Mouse (Mus musculus) myocyte (in vitro differentiated cells): ENCODE measurements around the gene Dusp19. TPM values are rescaled to one million over a fixed set of nuclear protein-coding genes. Genes with fewer than 3 reads are reported as not detected.
A peak's percentile ranks its signal among the peaks of the same experiment; 100 is the strongest.

Experiments used
- H3K27me3 ChIP-seq: one replicate; pipeline ENCODE4 v1.6.1; 2011; ENCODE audit not compliant: control insufficient read depth, insufficient read depth, insufficient read length
- H3K36me3 ChIP-seq: one replicate; pipeline ENCODE4 v1.6.1; 2011; ENCODE audit not compliant: control insufficient read depth, insufficient read depth
- H3K4me2 ChIP-seq: one replicate; pipeline ENCODE4 v1.6.1; 2011; ENCODE audit warnings: low read depth, control low read depth
- H3K4me3 ChIP-seq: one replicate; pipeline ENCODE4 v1.5.1; 2011; ENCODE audit warnings: mild to moderate bottlenecking, control low read depth, moderate library complexity
- H3K79me2 ChIP-seq: one replicate; pipeline ENCODE4 v1.6.1; 2011; ENCODE audit not compliant: control insufficient read depth, insufficient read depth
- H3ac ChIP-seq: one replicate; pipeline ENCODE4 v1.6.1; 2011; ENCODE audit not compliant: control insufficient read depth, insufficient read length
- CEBPB ChIP-seq: IDR thresholded peaks from 2 replicates; pipeline ENCODE4 v1.6.1; 2011; ENCODE audit warnings: mild to moderate bottlenecking, moderate library complexity; ENCODE audit not compliant: poor library complexity, insufficient read depth, severe bottlenecking
- E2F4 ChIP-seq: IDR thresholded peaks from one replicate; pipeline ENCODE4 v1.6.1; 2011; ENCODE audit warnings: mild to moderate bottlenecking, control low read depth, moderate library complexity; ENCODE audit not compliant: insufficient read depth
- MAX ChIP-seq: IDR thresholded peaks from one replicate; pipeline ENCODE4 v1.6.1; 2011; ENCODE audit warnings: low read depth, mild to moderate bottlenecking, control low read depth
- MYOD1 ChIP-seq, 3 experiments: IDR thresholded peaks; one replicate each; pipeline ENCODE4 v1.6.1; 2011; ENCODE audit warnings: control low read depth in 2 of 3, low read depth in 2 of 3, mild to moderate bottlenecking in 2 of 3, moderate library complexity in 1 of 3; ENCODE audit not compliant: insufficient read length in 2 of 3, control insufficient read depth in 1 of 3
- MYOG ChIP-seq, 3 experiments: IDR thresholded peaks; one replicate each; pipeline ENCODE4 v1.6.1; 2011; ENCODE audit warnings: control low read depth in 2 of 3, low read depth in 2 of 3, mild to moderate bottlenecking in 2 of 3; ENCODE audit not compliant: insufficient read length in 2 of 3, control insufficient read depth in 1 of 3, insufficient read depth in 1 of 3
- POLR2A ChIP-seq: IDR thresholded peaks from one replicate; pipeline ENCODE4 v1.6.1; 2011; ENCODE audit warnings: low read depth, mild to moderate bottlenecking, control low read depth, moderate library complexity; ENCODE audit not compliant: insufficient read length
- POLR2AphosphoS2 ChIP-seq: IDR thresholded peaks from one replicate; pipeline ENCODE4 v1.6.1; 2011; ENCODE audit warnings: low read depth, control low read depth; ENCODE audit not compliant: insufficient read length
- REST ChIP-seq: IDR thresholded peaks from one replicate; pipeline ENCODE4 v1.6.1; 2011; ENCODE audit warnings: mild to moderate bottlenecking, control low read depth, moderate library complexity; ENCODE audit not compliant: insufficient read depth, insufficient read length
- SRF ChIP-seq: IDR thresholded peaks from one replicate; pipeline ENCODE4 v1.6.1; 2011; ENCODE audit warnings: low read depth; ENCODE audit not compliant: control insufficient read depth, insufficient read length
- TCF12 ChIP-seq: IDR thresholded peaks from one replicate; pipeline ENCODE4 v1.6.1; 2011; ENCODE audit warnings: mild to moderate bottlenecking, control low read depth; ENCODE audit not compliant: poor library complexity, insufficient read depth, severe bottlenecking
- TCF3 ChIP-seq: IDR thresholded peaks from one replicate; pipeline ENCODE4 v1.6.1; 2011; ENCODE audit warnings: low read depth, control low read depth; ENCODE audit not compliant: insufficient read length
- USF1 ChIP-seq: IDR thresholded peaks from one replicate; pipeline ENCODE4 v1.6.1; 2011; ENCODE audit warnings: low read depth, mild to moderate bottlenecking, control low read depth, moderate library complexity
- polyA plus RNA-seq: library from polyadenylated mRNA; unstranded; fragments of >200 nt; fragmentation: generic; extraction: Trizol; gene quantifications from one replicate; pipeline ENCODE4 v1.2.1, GENCODE M21; 2012; ENCODE audit warnings: missing spikeins

Dusp19 gene
- polyA plus RNA-seq, 1 experiment = 3.4 TPM

DNA sequence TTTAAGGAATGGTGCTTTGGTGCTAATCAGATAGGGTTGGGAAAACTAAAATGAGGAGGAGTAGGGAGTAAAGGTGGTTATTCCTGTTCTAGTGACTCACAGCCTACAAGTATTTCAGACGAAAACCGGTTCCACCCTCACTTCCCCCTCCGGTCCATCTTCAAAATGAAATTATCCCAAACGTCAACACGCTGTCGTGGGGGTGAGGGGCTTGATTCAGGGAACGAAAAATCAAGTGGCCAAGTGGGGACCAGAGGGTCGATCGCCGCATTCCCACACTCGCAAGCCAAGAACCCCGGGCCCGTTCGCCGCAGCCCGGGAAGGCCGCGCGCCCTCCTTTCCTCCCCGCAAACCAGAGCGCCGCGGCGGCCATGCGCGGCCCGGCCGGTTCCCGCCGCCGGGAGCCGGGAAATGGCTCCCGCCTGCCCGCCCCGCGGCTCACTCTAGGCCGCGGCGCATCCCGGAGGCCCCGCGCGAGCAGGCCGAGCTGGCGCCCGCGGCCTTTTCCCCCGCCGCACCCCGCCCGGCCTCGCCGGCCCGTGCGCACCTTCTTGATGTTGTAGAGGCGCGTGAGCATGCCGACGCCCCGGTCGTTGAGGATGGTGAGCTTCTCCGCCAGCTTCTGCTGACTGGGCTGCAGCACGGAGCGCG, 36.4 kb upstream of the Dusp19 start:
- Histone ChIP-seq H3K79me2 (peaks cover 48% of the 10 kb centered on the region), H3K36me3 (no peaks in the 10 kb centered on the region), H3K27me3 (no peaks in the 10 kb centered on the region), H3K4me3 (peak overlapping the region; percentile 74), H3ac (peak overlapping the region; percentile 89), H3K4me2 (peak overlapping the region; percentile 88)
- TF ChIP-seq POLR2A = no peak
- no peak for TF ChIP-seq MAX
- no peak for TF ChIP-seq E2F4
- no peak for TF ChIP-seq MYOG (IDR thresholded peaks at IDR 0.05; ENCODE audit: control insufficient read depth in 1 of 3, insufficient read depth in 1 of 3, insufficient read length in 2 of 3, low read depth in 2 of 3)
- TF ChIP-seq SRF = no peak
- TF ChIP-seq MYOD1 (IDR thresholded peaks at IDR 0.05; ENCODE audit: control insufficient read depth in 1 of 3, insufficient read length in 2 of 3, low read depth in 2 of 3) = no peak
- no peak for TF ChIP-seq TCF3
- TF ChIP-seq USF1 = no peak

DNA sequence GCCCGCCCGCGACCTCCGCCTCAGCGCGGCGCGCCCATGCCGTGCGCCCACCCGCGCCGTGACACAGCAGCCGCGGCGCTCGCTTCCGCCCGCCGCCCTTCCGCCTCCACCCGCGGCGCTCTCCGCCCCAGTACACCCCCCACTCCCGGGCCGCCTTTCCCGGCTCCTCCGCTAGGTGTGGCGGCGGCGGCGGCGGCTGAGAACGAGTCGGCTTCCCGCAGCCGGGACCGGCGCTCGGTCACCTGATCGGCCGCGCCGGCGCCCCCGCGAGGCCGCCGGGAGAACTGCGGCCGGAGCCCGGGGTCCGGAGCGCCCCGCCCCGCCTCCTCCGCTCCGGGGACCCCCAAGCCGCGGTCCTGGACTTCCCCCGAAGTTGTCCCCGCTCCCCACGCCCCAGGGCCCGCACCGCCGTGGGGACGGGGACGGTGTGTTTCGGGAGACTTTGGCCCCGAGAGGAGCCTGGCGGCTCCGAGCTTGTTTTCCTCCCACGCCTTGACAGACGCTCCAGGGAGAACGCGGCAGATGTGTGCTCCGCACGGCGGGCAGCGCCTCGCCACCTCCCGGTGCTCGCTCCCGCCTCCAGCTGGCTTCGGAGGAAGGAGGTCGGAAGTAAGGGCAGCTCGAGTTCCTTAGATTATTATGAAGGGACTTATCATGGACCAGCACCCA, 35.7 kb upstream of the Dusp19 start, which contains the start of gene Nckap1:
Nckap1 (minus strand) TSS at position 338 of the 669 bp plus-strand sequence.
- peak within 1 kb of the TSS; percentile 74 for H3K4me3 ChIP-seq
- H3K27me3 ChIP-seq = no peaks in the 10 kb centered on the region
- H3K36me3 ChIP-seq = no peaks in the 10 kb centered on the region
- H3K4me2 ChIP-seq = peak within 1 kb of the TSS; percentile 88
- peaks cover 40% of the 10 kb centered on the region for H3K79me2 ChIP-seq
- peak within 1 kb of the TSS; percentile 89 for H3ac ChIP-seq
- TF ChIP-seq REST (no peak), E2F4 (no peak), TCF12 (no peak), POLR2AphosphoS2 (peak; percentile 80), MAX (no peak), MYOD1 (IDR thresholded peaks at IDR 0.05; ENCODE audit: control insufficient read depth in 1 of 3, insufficient read length in 2 of 3, low read depth in 2 of 3) (peak in 2 of 3 experiments; percentile 6 to 56), POLR2A (peak; percentile 90), CEBPB (no peak), USF1 (no peak), MYOG (IDR thresholded peaks at IDR 0.05; ENCODE audit: control insufficient read depth in 1 of 3, insufficient read depth in 1 of 3, insufficient read length in 2 of 3, low read depth in 2 of 3) (peak in 1 of 3 experiments; percentile 32), SRF (no peak), TCF3 (no peak)

DNA sequence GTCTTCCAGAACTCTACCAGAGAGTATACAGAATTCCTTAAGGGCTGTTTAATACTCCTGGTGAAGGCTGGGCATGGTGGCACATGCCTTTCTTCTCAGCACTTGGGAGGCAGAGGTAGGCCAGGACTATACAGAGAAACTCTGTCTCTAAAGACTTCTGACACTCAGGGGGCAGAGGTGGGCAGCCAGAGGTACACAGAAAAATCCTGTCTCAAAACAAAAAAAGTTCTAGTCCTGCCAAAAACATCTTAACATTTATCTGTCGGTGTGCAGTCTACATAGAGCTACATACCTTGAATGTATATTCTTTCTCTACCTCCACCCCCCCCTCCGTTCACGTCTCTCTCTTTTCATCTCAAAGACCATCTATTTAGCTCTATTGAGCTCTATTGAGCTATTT, 34.5 kb upstream of the Dusp19 start:
- Histone ChIP-seq H3K79me2 (peaks cover 28% of the 10 kb centered on the region), H3K27me3 (no peaks in the 10 kb centered on the region), H3ac (no peak overlapping the region), H3K36me3 (no peaks in the 10 kb centered on the region), H3K4me2 (no peak overlapping the region), H3K4me3 (no peak overlapping the region)
- TF ChIP-seq MYOD1 (IDR thresholded peaks at IDR 0.05; ENCODE audit: control insufficient read depth in 1 of 3, insufficient read length in 2 of 3, low read depth in 2 of 3) (no peak), POLR2A (no peak), MYOG (IDR thresholded peaks at IDR 0.05; ENCODE audit: control insufficient read depth in 1 of 3, insufficient read depth in 1 of 3, insufficient read length in 2 of 3, low read depth in 2 of 3) (no peak), CEBPB (no peak), SRF (no peak), USF1 (no peak), POLR2AphosphoS2 (no peak), REST (no peak), TCF12 (no peak), E2F4 (no peak), MAX (no peak), TCF3 (no peak)

DNA sequence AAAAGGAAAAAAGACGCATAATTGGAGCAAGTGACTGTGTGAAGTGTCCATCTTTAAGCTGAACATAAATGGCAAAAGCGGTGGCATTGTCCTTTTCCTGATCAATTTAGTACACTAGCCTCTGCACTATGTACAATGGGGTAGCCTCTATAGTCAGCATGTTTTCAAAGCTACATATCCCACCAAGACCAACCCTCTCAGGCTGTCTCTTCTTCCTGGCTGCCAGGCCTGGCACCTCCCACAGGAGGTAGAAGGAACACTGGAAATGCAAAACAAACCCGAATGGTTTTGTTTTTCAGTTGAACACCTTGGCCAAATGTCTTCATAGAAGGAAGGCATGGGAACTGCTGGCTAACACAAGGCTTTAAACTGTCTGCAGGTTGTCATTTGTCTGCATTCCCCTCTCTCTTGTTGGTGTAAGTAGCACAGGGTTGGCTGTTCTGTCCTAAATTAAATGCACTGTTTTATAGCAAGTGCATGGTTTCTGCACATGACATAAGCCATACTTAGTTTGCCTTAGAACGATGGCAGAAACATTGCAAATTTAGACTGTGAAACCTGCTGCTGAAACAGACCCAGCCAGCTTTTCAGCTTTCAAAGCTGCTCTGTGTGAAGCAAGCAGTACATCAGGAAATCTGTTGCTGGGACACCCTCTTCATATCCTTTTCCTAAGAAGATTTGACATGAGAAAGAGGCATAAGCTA, 22.5 kb upstream of the Dusp19 start:
- no peak overlapping the region for H3K4me2 ChIP-seq
- H3K27me3 ChIP-seq = no peaks in the 10 kb centered on the region
- no peak overlapping the region for H3ac ChIP-seq
- no peaks in the 10 kb centered on the region for H3K79me2 ChIP-seq
- TF ChIP-seq SRF (no peak), POLR2A (no peak), TCF3 (no peak), POLR2AphosphoS2 (no peak), MYOD1 (IDR thresholded peaks at IDR 0.05; ENCODE audit: control insufficient read depth in 1 of 3, insufficient read length in 2 of 3, low read depth in 2 of 3) (no peak), REST (no peak), MYOG (IDR thresholded peaks at IDR 0.05; ENCODE audit: control insufficient read depth in 1 of 3, insufficient read depth in 1 of 3, insufficient read length in 2 of 3, low read depth in 2 of 3) (no peak), USF1 (no peak), MAX (no peak), CEBPB (no peak), TCF12 (no peak), E2F4 (no peak)
- no peaks in the 10 kb centered on the region for H3K36me3 ChIP-seq
- no peak overlapping the region for H3K4me3 ChIP-seq
